8 mouse cellular contexts compared by ENCODE assay signal in the genomic region with DNA sequence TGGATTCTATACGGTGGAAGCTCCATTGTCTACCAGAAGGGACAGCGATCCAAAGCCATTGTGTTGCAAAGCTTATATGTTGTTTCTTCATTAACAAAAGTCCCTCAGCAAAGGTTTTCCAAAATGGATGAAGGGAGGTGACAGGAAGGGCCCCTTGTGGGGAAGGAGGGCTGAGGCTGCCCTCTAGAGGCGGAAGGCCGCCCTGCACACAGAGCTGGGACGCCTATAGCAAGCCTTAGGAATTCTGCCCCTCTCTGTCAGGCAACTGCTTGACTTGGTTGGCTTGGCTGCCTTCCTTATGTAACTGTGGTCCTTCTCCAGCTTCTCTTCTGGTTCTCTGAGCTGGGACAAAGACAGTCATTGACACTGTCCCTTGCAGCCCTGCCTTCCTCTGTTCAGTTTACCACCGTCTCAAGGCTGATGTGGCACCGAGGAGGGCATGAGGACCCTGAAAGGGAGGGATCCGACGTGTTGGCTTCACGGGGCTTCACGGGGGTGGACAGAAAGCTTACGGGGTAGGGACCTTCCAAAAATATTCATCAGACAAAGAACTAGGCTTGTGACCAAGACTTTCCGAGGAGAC.
A peak's percentile ranks its signal among the peaks of the same experiment; 100 is the strongest.
DNase-seq lines count a peak whose midpoint lies in the region; ATAC-seq and TF ChIP-seq lines count a peak whose summit lies in the region.

No protein-coding gene starts in this region.

- H3K4me3 ChIP-seq in hindbrain, embryonic 10.5 days = no peak overlapping the region
- H3K4me3 ChIP-seq in hindbrain, embryonic 13.5 days = no peak overlapping the region
- no peak overlapping the region for H3K4me3 ChIP-seq in embryonic fibroblast, embryonic 13.5 days (ENCODE audit: insufficient read depth, low read length)

- 60% methylated on average over 13 of the region's 13 CpGs for WGBS in hindbrain, embryonic 10.5 days
- WGBS in hindbrain, embryonic 13.5 days = 56% methylated on average over 13 of the region's 13 CpGs

- H3K9ac ChIP-seq in hindbrain, embryonic 13.5 days = no peak overlapping the region

- no peak overlapping the region for H3K4me2 ChIP-seq in hindbrain, embryonic 13.5 days

- peak; percentile 79 for DNase-seq in hindbrain, embryonic 10.5 days (ENCODE audit: low spot score)
- DNase-seq in adrenal gland, postnatal 36 days = peak; percentile 75 to 85
- peak; percentile 88 for DNase-seq in heart, postnatal 4 days
- DNase-seq in layer of hippocampus, postnatal 25 days (ENCODE audit: extremely low spot score in 1 of 2, low spot score in 1 of 2) = peak; percentile 54 to 78
- DNase-seq in splenic B cell, adult 2 months (ENCODE audit: low read depth, low spot score) = peak; percentile 49

- no peak for TF ChIP-seq POLR2A in embryonic fibroblast, embryonic 13.5 days (IDR thresholded peaks at IDR 0.05; ENCODE audit: low read depth, low read length)

- H3K36me3 ChIP-seq in hindbrain, embryonic 10.5 days = 0 out of 2 replicates have a peak, but pooled peaks cover 3% of the 10 kb centered on the region
- H3K36me3 ChIP-seq in hindbrain, embryonic 13.5 days = peaks cover 3% of the 10 kb centered on the region; the same call in 1 of the 2 replicates
- H3K36me3 ChIP-seq in splenic B cell, adult 2 months (ENCODE audit: control insufficient read depth, insufficient read depth, low read length, poor library complexity, severe bottlenecking) = no peaks in the 10 kb centered on the region

- H3K4me1 ChIP-seq in hindbrain, embryonic 10.5 days (replicated peaks) = 0 out of 2 replicates have a peak, but pooled peaks cover 2% of the 10 kb centered on the region
- no peaks in the 10 kb centered on the region for H3K4me1 ChIP-seq in hindbrain, embryonic 13.5 days (replicated peaks)
- peaks cover 4% of the 10 kb centered on the region for H3K4me1 ChIP-seq in embryonic fibroblast, embryonic 13.5 days (ENCODE audit: control insufficient read depth, insufficient read depth, low read length)

- H3K27me3 ChIP-seq in hindbrain, embryonic 10.5 days (ENCODE audit: insufficient read depth, poor library complexity, severe bottlenecking) = no peaks in the 10 kb centered on the region
- H3K27me3 ChIP-seq in hindbrain, embryonic 13.5 days = no peaks in the 10 kb centered on the region
- H3K27me3 ChIP-seq in splenic B cell, adult 2 months (ENCODE audit: control insufficient read depth, insufficient read depth, low read length, poor library complexity, severe bottlenecking) = no peaks in the 10 kb centered on the region

- H3K27ac ChIP-seq in hindbrain, embryonic 10.5 days = no peak overlapping the region
- no peak overlapping the region for H3K27ac ChIP-seq in hindbrain, embryonic 13.5 days
- H3K27ac ChIP-seq in embryonic fibroblast, embryonic 13.5 days (ENCODE audit: insufficient read depth, low read length) = no peak overlapping the region

- peak; percentile 87 for TF ChIP-seq CTCF in embryonic fibroblast, embryonic 13.5 days (IDR thresholded peaks at IDR 0.05; ENCODE audit: borderline replicate concordance, insufficient read depth, low read length)

- ATAC-seq in hindbrain, embryonic 13.5 days (ENCODE audit: low FRiP score) = no peak
- peak; percentile 95 for ATAC-seq in megakaryocyte progenitor cell, adult 5-6 weeks (replicated peaks; ENCODE audit: poor library complexity)

- no peaks in the 10 kb centered on the region for H3K9me3 ChIP-seq in hindbrain, embryonic 10.5 days
- no peaks in the 10 kb centered on the region for H3K9me3 ChIP-seq in hindbrain, embryonic 13.5 days
